ENCODE assay signal across 20 mouse cellular contexts in the genomic region with DNA sequence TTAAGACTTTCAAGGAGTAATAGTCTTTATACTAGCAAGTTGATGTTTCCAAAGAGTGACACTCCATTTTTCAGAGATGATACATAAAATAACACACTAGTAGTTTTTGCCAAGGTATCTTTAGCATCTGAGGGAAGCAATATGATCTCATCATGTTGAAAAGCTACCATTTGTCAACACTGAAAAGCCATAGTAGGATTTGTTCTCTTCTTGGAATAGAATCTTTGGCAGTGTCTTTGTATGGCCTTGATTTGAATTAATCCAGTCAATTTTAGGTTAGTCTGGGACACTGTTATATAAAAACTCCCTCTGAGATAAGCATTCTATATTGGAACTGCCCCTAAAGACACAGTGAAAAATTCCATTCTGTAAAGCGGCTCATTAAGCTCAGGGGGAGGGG.
"Had no signal": no experiment of that assay in that cellular context is flagged by ENCODE, and none has a peak within 500 bp of the region (broad histone marks: within the 10 kb centered on the region; RNA-seq: fewer than 3 reads in every experiment).

No protein-coding gene starts in this region.

- DNase-seq: cerebellum, adult 8-10 months; cerebellum, adult 9-10 months; cerebellum, adult 9-11 months; cerebellum, postnatal 10 days; cerebellum, postnatal 14 days; cerebellum, postnatal 25 days; cerebellum, postnatal 36 days; embryo, embryonic 11 days; forebrain, postnatal 0 days; gastrocnemius, adult 2 months; gastrocnemius, postnatal 10 days; gastrocnemius, postnatal 14 days; gastrocnemius, postnatal 25 days; gastrocnemius, postnatal 36 days; heart, adult 18-20 months; heart, adult 2 months had no signal

- ATAC-seq: forebrain, embryonic 13.5 days; forebrain, embryonic 14.5 days; forebrain, embryonic 15.5 days; forebrain, embryonic 16.5 days; forebrain, postnatal 0 days had no signal
